Mouse (Mus musculus) CH12.LX (cell line): Measurements from ENCODE around the gene 4930415O20Rik. TPM values are rescaled to one million over a fixed set of nuclear protein-coding genes. Genes with fewer than 3 reads are reported as not detected.

Source experiments
- DNase-seq: peaks from one replicate; pipeline ENCODE4 v3.0.0-alpha.2; 2013; ENCODE audit errors: extremely low read depth
- H3K27ac ChIP-seq: 2 replicates; pipeline ENCODE4 v1.5.1; 2012; ENCODE audit warnings: low read depth, mild to moderate bottlenecking, control low read depth, moderate library complexity; ENCODE audit not compliant: insufficient read depth
- H3K27me3 ChIP-seq: replicated peaks from 2 replicates; pipeline ENCODE3; 2012; ENCODE audit warnings: inconsistent platforms
- H3K36me3 ChIP-seq, 2 experiments: replicated peaks in 1 of 2; 2 replicates each; pipeline versions ENCODE3 to v1.6.1; 2012; ENCODE audit warnings: inconsistent platforms in 1 of 2, low read length in 1 of 2, mild to moderate bottlenecking in 1 of 2, mixed read lengths in 1 of 2, moderate library complexity in 1 of 2; ENCODE audit not compliant: control insufficient read depth in 1 of 2, insufficient read depth in 1 of 2
- H3K4me1 ChIP-seq, 2 experiments: 2 replicates each; pipeline ENCODE4 v1.6.1; 2012; ENCODE audit warnings: inconsistent platforms in 1 of 2, moderate library complexity in 1 of 2; ENCODE audit not compliant: insufficient read depth in 2 of 2, control insufficient read depth in 1 of 2
- H3K4me2 ChIP-seq: 2 replicates; pipeline ENCODE4 v1.6.1; 2012; ENCODE audit warnings: low read depth, mild to moderate bottlenecking, control low read depth; ENCODE audit not compliant: poor library complexity, insufficient read depth, severe bottlenecking
- H3K4me3 ChIP-seq, 3 experiments: fragments of 150-350 bp in 1 of 3; sonication (generic) in 1 of 3; replicated peaks in 1 of 3; 2 replicates each; pipeline versions ENCODE3 to v1.5.1; 2011 to 2012; ENCODE audit warnings: low read depth in 2 of 3, low read length in 2 of 3, mild to moderate bottlenecking in 2 of 3, moderate library complexity in 2 of 3, control low read depth in 1 of 3, improper control_type of control experiment in 1 of 3, inconsistent platforms in 1 of 3, mixed read lengths in 1 of 3; ENCODE audit not compliant: poor library complexity in 1 of 3
- H3K79me2 ChIP-seq: replicated peaks from 2 replicates; pipeline ENCODE4 v1.6.1; 2012; ENCODE audit warnings: mild to moderate bottlenecking, moderate library complexity; ENCODE audit not compliant: control insufficient read depth, poor library complexity, insufficient read depth, severe bottlenecking; ENCODE audit errors: extremely low read depth
- H3K9ac ChIP-seq: 2 replicates; pipeline ENCODE4 v1.6.1; 2012; ENCODE audit warnings: low read depth, mild to moderate bottlenecking, control low read depth, moderate library complexity; ENCODE audit not compliant: insufficient read depth
- H3K9me3 ChIP-seq: replicated peaks from 2 replicates; pipeline ENCODE3; 2012; ENCODE audit warnings: low read length, inconsistent platforms, mixed read lengths
- CHD1 ChIP-seq: IDR thresholded peaks from 2 replicates; pipeline ENCODE4 v1.6.1; 2012; ENCODE audit warnings: low read depth, low read length, improper control_type of control experiment, inconsistent platforms
- CTCF ChIP-seq, 2 experiments: IDR thresholded peaks in 1 of 2; conservative IDR thresholded peaks in 1 of 2; 2 replicates each; pipeline ENCODE4 v1.5.1; 2011 to 2012; ENCODE audit warnings: low read depth in 2 of 2, low read length in 2 of 2, improper control_type of control experiment in 1 of 2, inconsistent platforms in 1 of 2, mild to moderate bottlenecking in 1 of 2, moderate library complexity in 1 of 2
- E2F4 ChIP-seq: IDR thresholded peaks from 2 replicates; pipeline ENCODE4 v1.6.1; 2011; ENCODE audit warnings: low read depth, low read length, improper control_type of control experiment; ENCODE audit not compliant: insufficient replicate concordance
- ELF1 ChIP-seq: IDR thresholded peaks from 2 replicates; pipeline ENCODE4 v1.6.1; 2014; ENCODE audit warnings: low read depth, mild to moderate bottlenecking, inconsistent platforms, low read length, improper control_type of control experiment
- EP300 ChIP-seq: IDR thresholded peaks from 2 replicates; pipeline ENCODE4 v1.6.1; 2011; ENCODE audit warnings: low read length, improper control_type of control experiment
- GABPA ChIP-seq: IDR thresholded peaks from 2 replicates; pipeline ENCODE4 v1.6.1; 2012; ENCODE audit warnings: low read depth, low read length, improper control_type of control experiment, inconsistent platforms; ENCODE audit not compliant: insufficient replicate concordance
- IRF4 ChIP-seq: IDR thresholded peaks from 2 replicates; pipeline ENCODE4 v1.6.1; 2014; ENCODE audit warnings: low read depth, mild to moderate bottlenecking, inconsistent platforms, low read length, improper control_type of control experiment
- JUND ChIP-seq: conservative IDR thresholded peaks from 2 replicates; pipeline ENCODE4 v1.6.1; 2011; ENCODE audit warnings: low read depth, low read length, improper control_type of control experiment
- KAT2A ChIP-seq: IDR thresholded peaks from 2 replicates; pipeline ENCODE4 v1.6.1; 2012; ENCODE audit warnings: low read length, improper control_type of control experiment, inconsistent platforms; ENCODE audit not compliant: insufficient replicate concordance
- MAX ChIP-seq: IDR thresholded peaks from 2 replicates; pipeline ENCODE4 v1.6.1; 2011; ENCODE audit warnings: low read length, improper control_type of control experiment
- MEF2A ChIP-seq: IDR thresholded peaks from 2 replicates; pipeline ENCODE4 v1.6.1; 2014; ENCODE audit warnings: low read depth, mild to moderate bottlenecking, inconsistent platforms, low read length, improper control_type of control experiment, borderline replicate concordance
- MYC ChIP-seq: IDR thresholded peaks from 2 replicates; pipeline ENCODE4 v1.6.1; 2011; ENCODE audit warnings: low read depth, mild to moderate bottlenecking, improper control_type of control experiment, low read length
- NRF1 ChIP-seq: IDR thresholded peaks from 2 replicates; pipeline ENCODE4 v1.6.1; 2014; ENCODE audit warnings: low read depth, mild to moderate bottlenecking, inconsistent platforms, low read length, improper control_type of control experiment, moderate library complexity
- PAX5 ChIP-seq: IDR thresholded peaks from 2 replicates; pipeline ENCODE4 v1.6.1; 2012; ENCODE audit warnings: low read length, inconsistent platforms, mixed read lengths
- POLR2A ChIP-seq: IDR thresholded peaks from 2 replicates; pipeline ENCODE4 v1.6.1; 2011; ENCODE audit warnings: low read depth, mild to moderate bottlenecking, improper control_type of control experiment, low read length
- POLR2AphosphoS2 ChIP-seq: IDR thresholded peaks from 2 replicates; pipeline ENCODE4 v1.6.1; 2011; ENCODE audit warnings: low read depth, low read length, improper control_type of control experiment
- SIN3A ChIP-seq: IDR thresholded peaks from 2 replicates; pipeline ENCODE4 v1.6.1; 2012; ENCODE audit warnings: low read length, improper control_type of control experiment, inconsistent platforms
- TBP ChIP-seq: conservative IDR thresholded peaks from 2 replicates; pipeline ENCODE4 v1.6.1; 2011; ENCODE audit warnings: low read depth, low read length, improper control_type of control experiment
- TCF12 ChIP-seq: IDR thresholded peaks from 2 replicates; pipeline ENCODE4 v1.6.1; 2014; ENCODE audit warnings: low read depth, mild to moderate bottlenecking, inconsistent platforms, low read length, improper control_type of control experiment
- UBTF ChIP-seq: IDR thresholded peaks from 2 replicates; pipeline ENCODE4 v1.6.1; 2012; ENCODE audit warnings: low read depth, mild to moderate bottlenecking, inconsistent platforms, low read length, improper control_type of control experiment, moderate library complexity
- ZMIZ1 ChIP-seq: IDR thresholded peaks from 2 replicates; pipeline ENCODE4 v1.6.1; 2012; ENCODE audit warnings: low read depth, mild to moderate bottlenecking, inconsistent platforms, low read length, improper control_type of control experiment
- dilution Hi-C: fragments of 300-500 bp; cut with MboI; formaldehyde crosslinking; loops from 2 replicates; pipeline ENCODE4 v1.14.3; 2020; ENCODE audit warnings: low sequenced_read_pairs; ENCODE audit not compliant: extremely low pct_unique_long_range_greater_than_20kb, extremely low pct_ligation_motif_present
- in situ Hi-C: fragments of 300-500 bp; cut with MboI; formaldehyde crosslinking; loops from 3 replicates; pipeline ENCODE4 v1.14.3; 2019; ENCODE audit warnings: low sequenced_read_pairs, low pct_ligation_motif_present, low pct_unique_long_range_greater_than_20kb, mixed read lengths
- polyA plus RNA-seq: library from polyadenylated mRNA; unstranded; fragments of >175 nt; gene quantifications from 2 replicates; pipeline ENCODE4 v1.2.1, GENCODE M21; 2012; ENCODE audit warnings: low read depth; ENCODE audit not compliant: insufficient read length
- total RNA-seq, 2 experiments: library from RNA; depleted of rRNA; stranded (reverse); fragments of 300-350 nt in 1 of 2; fragments of >200 nt in 1 of 2; gene quantifications; 2 replicates each; pipeline ENCODE4 v1.2.3; 2012 to 2014

The 4930415O20Rik gene
- total and polyA plus RNA-seq, 3 experiments, result not detected

DNA sequence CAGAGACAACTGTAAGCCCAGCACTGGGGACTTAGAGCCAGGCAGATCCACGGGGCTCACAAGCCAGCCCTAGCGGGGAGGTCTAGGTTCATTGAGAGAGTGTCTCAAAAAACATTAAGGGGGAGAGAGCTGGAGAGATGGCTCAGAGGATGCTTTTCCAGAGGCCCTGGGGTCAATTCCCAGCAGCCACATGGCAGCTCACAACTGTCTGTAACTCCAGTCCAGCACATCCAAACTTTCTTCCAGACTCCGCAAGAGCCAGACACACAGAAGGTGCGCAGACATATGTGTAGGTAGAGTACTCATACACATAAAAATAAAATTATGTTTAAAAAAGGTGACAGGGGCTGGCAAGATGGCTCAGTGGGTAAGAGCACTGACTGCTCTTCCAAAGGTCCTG lies 2.5 kb downstream of the 4930415O20Rik start:
- TF ChIP-seq ELF1, result no peak
- TF ChIP-seq GABPA, result no peak
- TF ChIP-seq UBTF, result no peak
- TF ChIP-seq TCF12, result no peak
- TF ChIP-seq CTCF (conservative IDR thresholded peaks at IDR 0.05 in 1 of 2, IDR thresholded peaks at IDR 0.05 in 1 of 2; ENCODE audit: low read depth in 2 of 2, low read length in 2 of 2), result no peak
- TF ChIP-seq JUND, result no peak
- no peak for TF ChIP-seq ZMIZ1
- TF ChIP-seq MEF2A, result no peak
- no peak for TF ChIP-seq EP300
- no peak for TF ChIP-seq TBP
- TF ChIP-seq SIN3A, result no peak
- TF ChIP-seq E2F4, result no peak
- Histone ChIP-seq H3K9me3 (no peaks in the 10 kb centered on the region), H3K79me2 (peaks cover 9% of the 10 kb centered on the region), H3K4me2 (no peak overlapping the region), H3K27ac (no peak overlapping the region), H3K36me3 (peaks cover 0 to 6% of the 10 kb centered on the region in 2 experiments), H3K27me3 (peaks cover 18% of the 10 kb centered on the region), H3K4me1 (peaks cover 0 to 13% of the 10 kb centered on the region in 2 experiments; a peak in 2 of 4 replicates), H3K4me3 (no peak overlapping the region), H3K9ac (no peak overlapping the region)
- dilution Hi-C loops (no loop called here), in situ Hi-C loops (no loop called here)
- DNase-seq, result no peak

GRCm38 (mm10) chr15:98579310-98579709 lies 8.5 kb downstream of the 4930415O20Rik start:
- Histone ChIP-seq H3K36me3 (no peaks in the 10 kb centered on the region), H3K27ac (no peak overlapping the region), H3K4me2 (no peak overlapping the region), H3K9ac (no peak overlapping the region), H3K79me2 (no peaks in the 10 kb centered on the region), H3K27me3 (peaks cover 53% of the 10 kb centered on the region), H3K9me3 (no peaks in the 10 kb centered on the region), H3K4me3 (no peak overlapping the region), H3K4me1 (no peaks in the 10 kb centered on the region)
- dilution Hi-C loops (no loop called here), in situ Hi-C loops (no loop called here)
- DNase-seq, result no peak
- TF ChIP-seq MYC, result no peak
- no peak for TF ChIP-seq NRF1
- no peak for TF ChIP-seq TBP
- TF ChIP-seq KAT2A, result no peak
- TF ChIP-seq ELF1, result no peak
- no peak for TF ChIP-seq PAX5
- no peak for TF ChIP-seq SIN3A
- no peak for TF ChIP-seq CHD1
- no peak for TF ChIP-seq MAX
- no peak for TF ChIP-seq IRF4
- TF ChIP-seq EP300, result no peak
- no peak for TF ChIP-seq POLR2AphosphoS2
- no peak for TF ChIP-seq POLR2A
- TF ChIP-seq UBTF, result no peak
